Mouse (Mus musculus) myocyte (in vitro differentiated cells): Measurements from ENCODE around the gene Ctnnb1. TPM values are rescaled to one million over a fixed set of nuclear protein-coding genes. Genes with fewer than 3 reads are reported as not detected.

Source experiments
- H3K27me3 ChIP-seq: one replicate; pipeline ENCODE4 v1.6.1; 2011; ENCODE audit not compliant: control insufficient read depth, insufficient read depth, insufficient read length
- H3K36me3 ChIP-seq: one replicate; pipeline ENCODE4 v1.6.1; 2011; ENCODE audit not compliant: control insufficient read depth, insufficient read depth
- H3K4me2 ChIP-seq: one replicate; pipeline ENCODE4 v1.6.1; 2011; ENCODE audit warnings: low read depth, control low read depth
- H3K4me3 ChIP-seq: one replicate; pipeline ENCODE4 v1.5.1; 2011; ENCODE audit warnings: mild to moderate bottlenecking, control low read depth, moderate library complexity
- H3K79me2 ChIP-seq: one replicate; pipeline ENCODE4 v1.6.1; 2011; ENCODE audit not compliant: control insufficient read depth, insufficient read depth
- H3ac ChIP-seq: one replicate; pipeline ENCODE4 v1.6.1; 2011; ENCODE audit not compliant: control insufficient read depth, insufficient read length
- CEBPB ChIP-seq: IDR thresholded peaks from 2 replicates; pipeline ENCODE4 v1.6.1; 2011; ENCODE audit warnings: mild to moderate bottlenecking, moderate library complexity; ENCODE audit not compliant: poor library complexity, insufficient read depth, severe bottlenecking
- E2F4 ChIP-seq: IDR thresholded peaks from one replicate; pipeline ENCODE4 v1.6.1; 2011; ENCODE audit warnings: mild to moderate bottlenecking, control low read depth, moderate library complexity; ENCODE audit not compliant: insufficient read depth
- MAX ChIP-seq: IDR thresholded peaks from one replicate; pipeline ENCODE4 v1.6.1; 2011; ENCODE audit warnings: low read depth, mild to moderate bottlenecking, control low read depth
- MYOD1 ChIP-seq, 3 experiments: IDR thresholded peaks; one replicate each; pipeline ENCODE4 v1.6.1; 2011; ENCODE audit warnings: control low read depth in 2 of 3, low read depth in 2 of 3, mild to moderate bottlenecking in 2 of 3, moderate library complexity in 1 of 3; ENCODE audit not compliant: insufficient read length in 2 of 3, control insufficient read depth in 1 of 3
- MYOG ChIP-seq, 3 experiments: IDR thresholded peaks; one replicate each; pipeline ENCODE4 v1.6.1; 2011; ENCODE audit warnings: control low read depth in 2 of 3, low read depth in 2 of 3, mild to moderate bottlenecking in 2 of 3; ENCODE audit not compliant: insufficient read length in 2 of 3, control insufficient read depth in 1 of 3, insufficient read depth in 1 of 3
- POLR2A ChIP-seq: IDR thresholded peaks from one replicate; pipeline ENCODE4 v1.6.1; 2011; ENCODE audit warnings: low read depth, mild to moderate bottlenecking, control low read depth, moderate library complexity; ENCODE audit not compliant: insufficient read length
- POLR2AphosphoS2 ChIP-seq: IDR thresholded peaks from one replicate; pipeline ENCODE4 v1.6.1; 2011; ENCODE audit warnings: low read depth, control low read depth; ENCODE audit not compliant: insufficient read length
- REST ChIP-seq: IDR thresholded peaks from one replicate; pipeline ENCODE4 v1.6.1; 2011; ENCODE audit warnings: mild to moderate bottlenecking, control low read depth, moderate library complexity; ENCODE audit not compliant: insufficient read depth, insufficient read length
- SRF ChIP-seq: IDR thresholded peaks from one replicate; pipeline ENCODE4 v1.6.1; 2011; ENCODE audit warnings: low read depth; ENCODE audit not compliant: control insufficient read depth, insufficient read length
- TCF12 ChIP-seq: IDR thresholded peaks from one replicate; pipeline ENCODE4 v1.6.1; 2011; ENCODE audit warnings: mild to moderate bottlenecking, control low read depth; ENCODE audit not compliant: poor library complexity, insufficient read depth, severe bottlenecking
- TCF3 ChIP-seq: IDR thresholded peaks from one replicate; pipeline ENCODE4 v1.6.1; 2011; ENCODE audit warnings: low read depth, control low read depth; ENCODE audit not compliant: insufficient read length
- USF1 ChIP-seq: IDR thresholded peaks from one replicate; pipeline ENCODE4 v1.6.1; 2011; ENCODE audit warnings: low read depth, mild to moderate bottlenecking, control low read depth, moderate library complexity
- polyA plus RNA-seq: library from polyadenylated mRNA; unstranded; fragments of >200 nt; fragmentation: generic; extraction: Trizol; gene quantifications from one replicate; pipeline ENCODE4 v1.2.1, GENCODE M21; 2012; ENCODE audit warnings: missing spikeins

Gene Ctnnb1
- polyA plus RNA-seq, 1 experiment = 294 TPM

DNA sequence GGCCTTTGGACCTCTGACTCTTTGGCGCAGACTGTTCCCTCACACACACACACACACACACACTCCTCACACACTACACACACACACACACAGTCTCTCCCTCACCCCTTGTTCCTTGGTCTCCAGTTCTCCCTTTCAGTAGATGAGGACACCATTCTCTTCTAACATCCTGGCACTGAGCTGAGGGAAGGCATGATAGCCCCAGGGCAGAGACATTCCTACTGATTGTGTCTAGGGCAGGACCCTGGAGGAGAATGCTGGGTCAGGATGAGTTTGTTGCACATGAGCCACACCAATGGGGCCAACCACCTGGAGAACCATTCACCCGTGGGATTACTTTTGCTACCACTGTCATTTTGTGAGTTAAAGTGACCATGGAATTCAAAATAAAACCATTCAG is 41.4 kb upstream of the Ctnnb1 start:
- H3K27me3 ChIP-seq = no peaks in the 10 kb centered on the region
- no peak overlapping the region for H3ac ChIP-seq
- H3K36me3 ChIP-seq = no peaks in the 10 kb centered on the region
- H3K4me2 ChIP-seq = no peak overlapping the region
- TF ChIP-seq POLR2A (no peak), CEBPB (no peak), MAX (no peak), E2F4 (no peak), SRF (no peak), REST (no peak), TCF12 (no peak), MYOG (IDR thresholded peaks at IDR 0.05; ENCODE audit: control insufficient read depth in 1 of 3, insufficient read depth in 1 of 3, insufficient read length in 2 of 3, low read depth in 2 of 3) (no peak), TCF3 (no peak)
- no peak overlapping the region for H3K4me3 ChIP-seq
- no peaks in the 10 kb centered on the region for H3K79me2 ChIP-seq

DNA sequence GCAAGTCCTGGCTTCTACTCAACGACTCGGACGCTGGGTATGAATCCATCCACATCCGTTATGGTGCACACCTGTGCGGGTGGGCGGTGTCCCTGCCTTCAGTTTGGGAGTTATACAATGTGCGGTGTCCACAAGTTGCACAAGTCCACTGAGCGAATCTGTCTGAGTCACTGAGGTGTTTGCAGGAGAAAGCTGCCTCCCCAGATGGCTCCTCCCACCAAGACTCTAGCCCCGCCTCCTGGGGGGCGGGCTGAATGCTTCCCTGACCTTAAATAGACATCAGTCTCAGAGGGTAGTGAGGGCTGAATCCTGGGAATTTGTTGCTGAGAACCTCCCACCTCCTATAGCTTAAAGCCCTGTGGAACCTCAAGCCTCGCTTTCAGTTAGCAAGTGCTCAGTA is 35.6 kb upstream of the Ctnnb1 start:
- TF ChIP-seq POLR2A (no peak), MYOG (IDR thresholded peaks at IDR 0.05; ENCODE audit: control insufficient read depth in 1 of 3, insufficient read depth in 1 of 3, insufficient read length in 2 of 3, low read depth in 2 of 3) (no peak), TCF3 (no peak), MAX (no peak), TCF12 (no peak), REST (no peak), USF1 (no peak), CEBPB (no peak), POLR2AphosphoS2 (no peak), SRF (no peak), MYOD1 (IDR thresholded peaks at IDR 0.05; ENCODE audit: control insufficient read depth in 1 of 3, insufficient read length in 2 of 3, low read depth in 2 of 3) (no peak), E2F4 (no peak)
- Histone ChIP-seq H3K4me3 (no peak overlapping the region), H3K36me3 (no peaks in the 10 kb centered on the region), H3K27me3 (no peaks in the 10 kb centered on the region), H3K79me2 (no peaks in the 10 kb centered on the region), H3K4me2 (no peak overlapping the region), H3ac (no peak overlapping the region)

DNA sequence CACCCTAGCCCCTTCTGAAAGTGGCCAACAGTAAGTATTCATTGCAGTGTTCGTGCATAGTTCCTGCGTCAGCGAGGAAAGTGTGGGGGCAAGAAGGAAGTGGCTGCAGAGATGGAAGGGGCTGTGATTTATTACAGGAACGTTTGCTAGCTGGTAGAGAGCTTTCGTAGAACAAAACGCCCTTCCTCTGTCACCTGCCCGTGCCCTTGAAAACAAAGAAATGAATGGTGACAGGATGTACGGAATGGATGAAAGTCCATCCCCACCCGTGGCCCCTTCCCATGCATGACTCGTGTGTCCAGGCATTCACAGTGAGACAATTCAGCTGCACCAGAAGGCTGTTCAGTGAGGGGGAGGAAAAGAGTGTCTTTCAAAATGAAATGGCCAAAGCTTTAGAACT is 35.0 kb upstream of the Ctnnb1 start:
- no peaks in the 10 kb centered on the region for H3K36me3 ChIP-seq
- no peak overlapping the region for H3K4me3 ChIP-seq
- no peak overlapping the region for H3ac ChIP-seq
- no peaks in the 10 kb centered on the region for H3K27me3 ChIP-seq
- TF ChIP-seq TCF12 = no peak
- no peak for TF ChIP-seq POLR2AphosphoS2
- TF ChIP-seq CEBPB = no peak
- TF ChIP-seq MYOD1 (IDR thresholded peaks at IDR 0.05; ENCODE audit: control insufficient read depth in 1 of 3, insufficient read length in 2 of 3, low read depth in 2 of 3) = no peak
- no peak for TF ChIP-seq USF1
- TF ChIP-seq REST = no peak
- no peak for TF ChIP-seq MAX
- TF ChIP-seq POLR2A = no peak
- TF ChIP-seq TCF3 = no peak
- TF ChIP-seq MYOG (IDR thresholded peaks at IDR 0.05; ENCODE audit: control insufficient read depth in 1 of 3, insufficient read depth in 1 of 3, insufficient read length in 2 of 3, low read depth in 2 of 3) = no peak
- TF ChIP-seq E2F4 = no peak
- TF ChIP-seq SRF = no peak
- H3K4me2 ChIP-seq = no peak overlapping the region
- no peaks in the 10 kb centered on the region for H3K79me2 ChIP-seq

DNA sequence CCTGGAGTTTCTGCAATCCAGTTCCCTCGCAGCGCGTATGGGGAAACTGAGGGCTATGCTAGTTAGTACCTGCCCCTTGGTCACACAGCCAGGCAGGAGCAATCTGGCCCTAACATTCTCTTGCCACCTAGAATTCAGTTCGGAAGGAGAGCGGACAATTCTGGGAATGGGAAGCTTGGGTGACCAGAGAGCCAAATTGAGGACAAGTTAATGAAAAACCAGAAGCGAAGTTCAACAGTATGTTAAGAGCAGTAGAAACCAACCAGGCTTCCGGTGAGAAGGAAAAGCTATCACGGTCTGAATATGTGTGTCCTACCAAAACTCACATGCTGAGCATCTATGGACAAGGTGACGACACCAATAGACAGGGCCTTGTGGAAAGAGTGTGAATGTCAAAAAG is 34.6 kb upstream of the Ctnnb1 start:
- Histone ChIP-seq H3ac (no peak overlapping the region), H3K79me2 (no peaks in the 10 kb centered on the region), H3K4me3 (no peak overlapping the region), H3K4me2 (no peak overlapping the region), H3K27me3 (no peaks in the 10 kb centered on the region), H3K36me3 (no peaks in the 10 kb centered on the region)
- no peak for TF ChIP-seq CEBPB
- no peak for TF ChIP-seq TCF12
- no peak for TF ChIP-seq USF1
- TF ChIP-seq E2F4 = no peak

DNA sequence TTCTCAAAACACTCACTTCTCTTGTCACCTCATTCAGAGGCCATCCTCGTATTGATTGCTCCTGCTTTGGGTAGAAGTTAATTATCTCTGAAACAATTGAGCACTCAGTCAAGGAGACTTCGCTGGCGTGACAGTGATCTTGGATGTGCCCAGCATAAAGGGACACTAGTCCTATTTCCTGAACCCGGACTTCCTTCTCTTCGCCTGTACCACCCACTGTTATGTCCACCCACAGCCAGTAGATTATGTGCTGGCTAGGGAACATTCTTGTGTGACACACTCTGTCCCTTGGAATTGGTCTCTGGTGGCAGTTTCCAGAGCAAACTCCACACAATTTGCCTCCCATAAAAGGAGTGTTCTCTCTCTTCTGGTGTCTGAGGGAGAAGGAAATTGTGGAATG is 32.5 kb upstream of the Ctnnb1 start:
- Histone ChIP-seq H3K4me2 (no peak overlapping the region), H3K36me3 (no peaks in the 10 kb centered on the region), H3K79me2 (no peaks in the 10 kb centered on the region), H3K27me3 (no peaks in the 10 kb centered on the region), H3K4me3 (no peak overlapping the region), H3ac (no peak overlapping the region)
- TF ChIP-seq E2F4 = no peak
- no peak for TF ChIP-seq SRF
- TF ChIP-seq REST = no peak
- TF ChIP-seq CEBPB = no peak
- no peak for TF ChIP-seq POLR2A
- no peak for TF ChIP-seq MYOG (IDR thresholded peaks at IDR 0.05; ENCODE audit: control insufficient read depth in 1 of 3, insufficient read depth in 1 of 3, insufficient read length in 2 of 3, low read depth in 2 of 3)
- TF ChIP-seq MYOD1 (IDR thresholded peaks at IDR 0.05; ENCODE audit: control insufficient read depth in 1 of 3, insufficient read length in 2 of 3, low read depth in 2 of 3) = no peak
- no peak for TF ChIP-seq MAX
- TF ChIP-seq USF1 = no peak
- TF ChIP-seq TCF3 = no peak
- TF ChIP-seq POLR2AphosphoS2 = no peak
- no peak for TF ChIP-seq TCF12
